Mouse (Mus musculus): ENCODE results near the gene Psma2. TPM values are rescaled to one million over a fixed set of nuclear protein-coding genes. Genes with fewer than 3 reads are reported as not detected.

Gene Psma2
- polyA plus RNA-seq, 1 experiment from 2014 or later, result 173 TPM

DNA sequence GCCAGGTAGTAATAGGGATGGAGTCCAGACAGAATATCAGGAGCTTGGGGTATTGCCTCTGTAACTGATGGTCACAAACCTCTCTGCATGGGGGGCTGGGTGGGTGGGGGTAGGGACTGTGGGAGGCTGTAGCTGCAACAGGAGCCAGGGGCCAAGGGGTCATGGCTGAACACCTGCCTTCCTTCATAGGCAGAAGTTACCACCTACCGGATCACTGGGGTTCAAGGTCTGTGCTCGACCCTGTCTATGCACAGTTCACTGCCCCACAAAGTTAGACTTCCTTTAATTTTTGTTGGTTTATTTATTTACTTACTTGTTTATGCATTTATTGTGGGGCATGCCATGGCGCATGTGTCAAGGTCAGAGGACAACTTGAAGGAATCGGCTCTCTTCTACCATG lies 54.1 kb downstream of the Psma2 start:
- H3K36me3 ChIP-seq, result no peaks in the 10 kb centered on the region
- ATAC-seq (ENCODE audit: low read depth) (no peak), DNase-seq (no peak)
- no peaks in the 10 kb centered on the region for H3K27me3 ChIP-seq
- H3K9ac ChIP-seq, result no peak overlapping the region
- H3K4me3 ChIP-seq (replicated peaks), result no peak overlapping the region
- H3K27ac ChIP-seq, result no peak overlapping the region
- H3K4me2 ChIP-seq, result no peak overlapping the region
- 66% methylated on average over 4 of the region's 4 CpGs for WGBS (ENCODE audit: insufficient replicate concordance)
- no peaks in the 10 kb centered on the region for H3K9me3 ChIP-seq (replicated peaks)
- no peaks in the 10 kb centered on the region for H3K4me1 ChIP-seq (replicated peaks)

DNA sequence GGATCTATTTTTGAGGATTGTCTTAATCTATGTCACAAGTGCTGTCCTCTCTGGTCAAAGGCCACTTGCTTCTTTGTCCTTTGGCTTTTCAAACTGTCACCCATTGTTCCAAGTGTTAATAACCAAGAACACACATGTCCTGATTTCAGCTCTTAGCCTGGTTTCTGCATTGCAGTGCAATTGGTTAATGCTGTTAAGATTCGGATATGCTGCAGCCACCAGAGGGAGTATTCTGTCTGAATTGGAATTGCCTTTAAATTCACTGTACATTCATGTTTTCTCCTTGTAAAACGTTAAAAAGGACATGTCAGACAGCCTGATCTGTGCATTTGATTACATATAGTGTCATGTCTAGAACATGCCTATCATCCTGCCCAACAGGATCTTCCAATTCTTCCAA lies 57.3 kb downstream of the Psma2 start:
- no peak overlapping the region for H3K4me2 ChIP-seq
- H3K36me3 ChIP-seq, result no peaks in the 10 kb centered on the region
- no peaks in the 10 kb centered on the region for H3K9me3 ChIP-seq (replicated peaks)
- H3K27ac ChIP-seq, result no peak overlapping the region
- ATAC-seq (ENCODE audit: low read depth), result no peak
- WGBS (ENCODE audit: insufficient replicate concordance), result 33% methylated on average over 2 of the region's 2 CpGs
- H3K27me3 ChIP-seq, result no peaks in the 10 kb centered on the region
- no peak overlapping the region for H3K4me3 ChIP-seq (replicated peaks)
- H3K4me1 ChIP-seq (replicated peaks), result no peaks in the 10 kb centered on the region
- H3K9ac ChIP-seq, result no peak overlapping the region
- DNase-seq, result no peak

DNA sequence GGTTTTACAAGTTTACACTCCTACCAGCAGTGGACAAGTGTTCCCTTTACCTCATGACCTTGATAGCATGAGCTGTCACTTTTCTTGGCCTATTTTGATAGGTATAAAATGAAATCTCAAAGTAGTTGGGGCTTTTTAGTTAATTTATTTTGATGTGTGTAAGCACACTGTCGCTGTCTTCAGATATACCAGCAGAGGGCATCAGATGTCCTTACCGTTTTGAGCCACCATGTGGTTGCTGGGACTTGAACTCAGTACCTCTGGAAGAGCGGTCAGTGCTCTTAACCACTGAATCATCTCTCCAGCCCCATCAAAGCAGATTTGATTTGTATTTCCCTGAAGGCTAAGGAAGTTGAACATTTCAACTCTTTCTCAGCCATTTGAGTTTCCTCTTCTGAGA lies 75.9 kb downstream of the Psma2 start:
- Histone ChIP-seq H3K4me1 (replicated peaks) (no peaks in the 10 kb centered on the region), H3K9me3 (replicated peaks) (no peaks in the 10 kb centered on the region), H3K27ac (no peak overlapping the region), H3K4me3 (replicated peaks) (no peak overlapping the region), H3K36me3 (no peaks in the 10 kb centered on the region), H3K4me2 (no peak overlapping the region), H3K27me3 (no peaks in the 10 kb centered on the region), H3K9ac (no peak overlapping the region)
- no peak for ATAC-seq (ENCODE audit: low read depth)
- no peak for DNase-seq
- 38% methylated on average over 3 of the region's 3 CpGs for WGBS (ENCODE audit: insufficient replicate concordance)

DNA sequence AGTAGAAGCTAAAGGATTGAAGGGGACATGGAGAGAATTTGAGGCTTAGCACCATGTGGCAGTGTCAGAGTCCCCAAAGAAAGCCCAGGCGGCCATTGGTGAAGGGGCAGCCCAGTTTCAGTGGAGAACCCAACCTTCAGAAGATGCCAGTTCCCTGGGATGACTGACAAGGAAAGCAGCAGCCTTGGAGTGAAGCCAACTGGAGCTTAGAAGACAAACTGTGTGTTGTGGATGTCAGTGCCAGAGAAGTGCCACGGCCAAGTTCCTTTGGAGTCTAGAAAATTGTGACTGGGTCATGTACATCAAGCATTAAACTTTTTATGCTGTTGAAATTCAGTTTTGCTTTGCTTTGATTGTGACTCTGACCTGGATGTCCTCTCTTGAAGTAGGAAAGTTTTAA lies 103.8 kb downstream of the Psma2 start:
- no peak for ATAC-seq (ENCODE audit: low read depth)

DNA sequence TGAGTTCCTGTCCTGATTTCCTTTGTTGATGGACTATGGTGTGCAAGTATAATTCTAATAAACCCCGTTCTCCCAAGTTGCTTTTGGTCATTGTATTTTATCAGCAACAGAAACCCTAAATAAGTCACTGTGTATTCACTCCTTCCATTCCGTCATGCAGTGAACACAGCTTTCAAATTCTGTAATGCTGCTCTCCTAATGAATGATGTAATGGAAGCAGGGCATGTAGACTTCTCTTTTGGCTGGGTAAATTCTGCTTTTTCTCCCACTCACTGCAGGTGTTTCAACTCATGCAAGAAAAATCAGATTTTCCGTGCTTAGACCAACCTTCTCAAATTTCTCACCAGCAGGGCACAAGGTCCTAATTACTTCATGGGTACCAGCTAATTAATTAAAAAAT lies 104.7 kb downstream of the Psma2 start:
- DNase-seq (no peak), ATAC-seq (ENCODE audit: low read depth) (no peak)
- H3K4me2 ChIP-seq, result no peak overlapping the region
- H3K27ac ChIP-seq, result no peak overlapping the region
- H3K9me3 ChIP-seq (replicated peaks), result no peaks in the 10 kb centered on the region
- no peaks in the 10 kb centered on the region for H3K27me3 ChIP-seq
- WGBS (ENCODE audit: insufficient replicate concordance), result 52% methylated on average over 3 of the region's 3 CpGs
- no peak overlapping the region for H3K4me3 ChIP-seq (replicated peaks)
- H3K9ac ChIP-seq, result no peak overlapping the region
- H3K36me3 ChIP-seq, result no peaks in the 10 kb centered on the region
- no peaks in the 10 kb centered on the region for H3K4me1 ChIP-seq (replicated peaks)

More for the DNA sequence above, 103.8 kb downstream of the Psma2 start:
- Histone ChIP-seq H3K36me3 (no peaks in the 10 kb centered on the region), H3K9me3 (replicated peaks) (no peaks in the 10 kb centered on the region), H3K27me3 (no peaks in the 10 kb centered on the region), H3K27ac (no peak overlapping the region), H3K4me3 (replicated peaks) (no peak overlapping the region), H3K4me2 (no peak overlapping the region), H3K9ac (no peak overlapping the region), H3K4me1 (replicated peaks) (no peaks in the 10 kb centered on the region)
- DNase-seq, result no peak
- 45% methylated on average over 2 of the region's 2 CpGs for WGBS (ENCODE audit: insufficient replicate concordance)

Other genes with a start within 250 kb of the Psma2 start
- gene Hecw1, start 90.0 kb upstream of the Psma2 start, polyA plus RNA-seq (2015; fragmentation: Nextera tagmentation; extraction: Ambion mirVana), result 0.08 and 0.32 TPM in 2 replicates
- gene Mrpl32, start 75 bp upstream of the Psma2 start, polyA plus RNA-seq (2015; fragmentation: Nextera tagmentation; extraction: Ambion mirVana), result 102 and 115 TPM in 2 replicates
- 13.6 and 15.8 TPM in 2 replicates for gene AW209491, start 16.9 kb downstream of the Psma2 start, polyA plus RNA-seq (2015; fragmentation: Nextera tagmentation; extraction: Ambion mirVana)